Mouse (Mus musculus): ENCODE results near the gene Ndufa7. TPM values are rescaled to one million over a fixed set of nuclear protein-coding genes. Genes with fewer than 3 reads are reported as not detected.
A peak's percentile ranks its signal among the peaks of the same experiment; 100 is the strongest.
"Not testable (repeated sequence)": the region's sequence is repeated elsewhere in the genome, so short reads cannot be mapped to it uniquely, and the experiment has no call there.

The Ndufa7 gene
- polyA plus RNA-seq, 1 experiment = 197 TPM

DNA sequence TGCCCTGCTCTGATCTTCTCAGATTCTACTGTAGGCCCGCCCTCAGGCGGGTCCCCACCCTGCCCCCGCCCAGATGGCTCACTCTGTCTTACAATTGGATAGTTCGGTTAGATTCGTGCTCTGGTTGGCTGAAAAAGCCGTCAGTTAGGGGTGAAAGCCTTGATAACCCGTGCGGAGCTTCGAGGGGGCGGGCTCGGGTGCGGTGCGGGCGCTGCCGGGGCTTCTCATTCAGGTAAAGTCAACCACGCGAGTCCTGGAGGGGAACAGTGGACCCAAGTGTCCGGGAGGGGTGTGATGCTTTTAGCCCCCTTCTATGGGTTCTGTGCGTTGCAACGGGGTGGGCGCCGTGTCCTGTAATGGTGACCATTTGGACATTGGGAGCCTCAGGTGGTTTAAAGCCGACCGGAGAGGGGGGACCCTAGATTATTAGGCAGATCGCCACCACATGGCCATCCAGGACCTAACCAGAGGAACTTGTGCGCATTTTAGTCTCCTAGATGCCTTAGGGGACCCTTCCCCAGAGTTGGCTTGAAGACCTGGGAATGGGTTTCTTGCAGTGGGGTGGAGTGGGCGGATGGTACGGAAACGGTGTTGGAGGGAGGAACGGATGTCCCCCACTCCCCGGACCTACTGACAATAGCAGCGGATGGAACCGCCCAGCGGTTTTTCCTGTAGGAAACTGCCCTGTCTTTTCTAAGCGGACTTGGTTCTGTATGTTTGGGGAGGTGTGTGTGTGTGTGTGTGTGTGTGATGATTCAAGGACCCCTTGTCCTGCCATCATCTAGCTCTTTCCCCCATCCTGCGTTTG lies 13.8 kb upstream of the Ndufa7 start, which contains the start of gene Kank3:
Gene Kank3, plus strand, starts transcription at position 186 of the 808 bp plus-strand sequence.
- TF ChIP-seq POLR2A (IDR thresholded peaks at IDR 0.05; ENCODE audit: borderline replicate concordance, low read depth, low read length) (no peak), CTCF (IDR thresholded peaks at IDR 0.05; ENCODE audit: low read depth, low read length) (no peak)
- Histone ChIP-seq H3K27ac (ENCODE audit: insufficient read depth, low read depth, low read length) (no peak within 1 kb of the TSS), H3K4me1 (ENCODE audit: control insufficient read depth, insufficient read depth, low read length) (peaks cover 6% of the 10 kb centered on the region), H3K4me3 (ENCODE audit: insufficient read depth, low read length) (peak within 1 kb of the TSS; percentile 69)

DNA sequence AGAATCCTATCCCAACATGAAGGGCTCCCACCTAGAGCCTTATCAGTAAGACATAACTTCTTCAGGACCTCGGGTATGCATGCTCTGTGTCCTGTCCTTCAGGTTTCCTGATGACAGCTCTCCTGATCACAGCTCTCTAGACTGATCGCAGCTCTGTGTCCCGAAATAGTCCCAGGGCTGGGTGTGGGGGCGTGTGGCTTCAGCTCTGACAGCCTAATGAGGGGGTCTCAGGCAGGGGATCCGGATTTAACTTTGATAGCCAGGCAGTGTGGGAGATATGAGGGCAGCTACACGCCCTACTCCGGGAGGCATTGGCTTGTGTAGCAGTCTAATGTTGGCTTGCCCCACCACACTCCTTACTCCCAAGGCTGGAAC lies 13.2 kb upstream of the Ndufa7 start:
- TF ChIP-seq CTCF (IDR thresholded peaks at IDR 0.05; ENCODE audit: low read depth, low read length) = no peak
- TF ChIP-seq POLR2A (IDR thresholded peaks at IDR 0.05; ENCODE audit: borderline replicate concordance, low read depth, low read length) = no peak
- Histone ChIP-seq H3K4me1 (ENCODE audit: control insufficient read depth, insufficient read depth, low read length) (peaks cover 6% of the 10 kb centered on the region), H3K27ac (ENCODE audit: insufficient read depth, low read depth, low read length) (no peak overlapping the region), H3K4me3 (ENCODE audit: insufficient read depth, low read length) (peak overlapping the region; percentile 69)

DNA sequence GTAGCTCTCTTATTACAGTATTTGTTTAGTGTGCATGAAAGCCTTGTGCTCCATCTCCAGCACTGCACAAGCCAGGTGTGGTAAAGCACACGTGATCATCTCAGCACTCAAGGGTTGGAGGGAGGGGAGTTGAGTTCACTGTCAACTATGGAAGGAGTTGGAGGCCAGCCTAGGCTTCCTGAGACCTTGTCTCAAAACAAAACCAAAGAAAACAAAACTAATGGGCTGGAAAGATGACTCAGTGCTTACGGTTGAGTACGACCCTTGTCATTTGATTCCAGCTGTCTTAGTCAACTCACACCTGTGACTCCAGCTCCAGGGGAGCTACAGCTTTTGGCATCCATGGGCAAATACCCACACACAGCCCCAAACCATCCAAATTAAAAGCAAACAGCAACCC lies 11.9 kb upstream of the Ndufa7 start:
- TF ChIP-seq CTCF (IDR thresholded peaks at IDR 0.05; ENCODE audit: low read depth, low read length) (no peak), POLR2A (IDR thresholded peaks at IDR 0.05; ENCODE audit: borderline replicate concordance, low read depth, low read length) (no peak)
- Histone ChIP-seq H3K4me3 (ENCODE audit: insufficient read depth, low read length) (no peak overlapping the region), H3K4me1 (ENCODE audit: control insufficient read depth, insufficient read depth, low read length) (peaks cover 11% of the 10 kb centered on the region), H3K27ac (ENCODE audit: insufficient read depth, low read depth, low read length) (no peak overlapping the region)

- Histone ChIP-seq H3K27ac (ENCODE audit: insufficient read depth, low read depth, low read length) (no peak overlapping the region), H3K4me3 (ENCODE audit: insufficient read depth, low read length) (no peak overlapping the region), H3K4me1 (ENCODE audit: control insufficient read depth, insufficient read depth, low read length) (peaks cover 12% of the 10 kb centered on the region)
- no peak for TF ChIP-seq POLR2A (IDR thresholded peaks at IDR 0.05; ENCODE audit: borderline replicate concordance, low read depth, low read length)
- TF ChIP-seq CTCF (IDR thresholded peaks at IDR 0.05; ENCODE audit: low read depth, low read length) = no peak
Observed at GRCm38 (mm10) chr17:33812990-33813389, 11.4 kb upstream of the Ndufa7 start.

DNA sequence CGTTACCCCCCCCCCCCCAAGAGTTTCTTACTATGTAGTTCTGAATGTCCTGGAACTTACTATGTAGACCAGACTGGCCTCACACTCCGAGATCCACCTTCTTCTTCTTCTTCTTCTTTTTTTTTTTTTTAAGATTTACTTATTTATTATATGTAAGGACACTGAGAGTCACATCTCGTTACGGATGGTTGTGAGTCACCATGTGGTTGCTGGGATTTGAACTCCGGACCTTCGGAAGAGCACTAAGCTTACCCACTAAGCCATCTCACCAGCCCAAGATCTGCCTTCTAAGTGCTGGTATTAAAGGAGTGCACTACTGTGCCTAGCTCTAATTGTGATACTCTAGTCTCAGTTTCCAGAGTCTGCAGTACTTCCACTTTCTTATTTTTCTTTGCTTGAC lies 9.0 kb upstream of the Ndufa7 start:
- TF ChIP-seq CTCF (IDR thresholded peaks at IDR 0.05; ENCODE audit: low read depth, low read length) (no peak), POLR2A (IDR thresholded peaks at IDR 0.05; ENCODE audit: borderline replicate concordance, low read depth, low read length) (no peak)
- H3K4me3 ChIP-seq (ENCODE audit: insufficient read depth, low read length) = no peak overlapping the region
- peaks cover 18% of the 10 kb centered on the region for H3K4me1 ChIP-seq (ENCODE audit: control insufficient read depth, insufficient read depth, low read length)
- no peak overlapping the region for H3K27ac ChIP-seq (ENCODE audit: insufficient read depth, low read depth, low read length)

GRCm38 (mm10) chr17:33816612-33817011 lies 7.8 kb upstream of the Ndufa7 start:
- H3K4me3 ChIP-seq (ENCODE audit: insufficient read depth, low read length) = peak overlapping the region; percentile 79
- TF ChIP-seq POLR2A (IDR thresholded peaks at IDR 0.05; ENCODE audit: borderline replicate concordance, low read depth, low read length) (no peak), CTCF (IDR thresholded peaks at IDR 0.05; ENCODE audit: low read depth, low read length) (no peak)
- H3K4me1 ChIP-seq (ENCODE audit: control insufficient read depth, insufficient read depth, low read length) = peaks cover 18% of the 10 kb centered on the region
- H3K27ac ChIP-seq (ENCODE audit: insufficient read depth, low read depth, low read length) = peak overlapping the region; percentile 95

- Histone ChIP-seq H3K4me1 (ENCODE audit: control insufficient read depth, insufficient read depth, low read length) (peaks cover 26% of the 10 kb centered on the region), H3K4me3 (ENCODE audit: insufficient read depth, low read length) (peak overlapping the region; percentile 79), H3K27ac (ENCODE audit: insufficient read depth, low read depth, low read length) (peak overlapping the region; percentile 95)
- TF ChIP-seq CTCF (IDR thresholded peaks at IDR 0.05; ENCODE audit: low read depth, low read length) = no peak
- 0 out of 2 replicates have a peak, but pooled peaks have one; percentile 22 for TF ChIP-seq POLR2A (IDR thresholded peaks at IDR 0.05; ENCODE audit: borderline replicate concordance, low read depth, low read length)
Observed at GRCm38 (mm10) chr17:33817184-33817968, 7.0 kb upstream of the Ndufa7 start.

- Histone ChIP-seq H3K27ac (ENCODE audit: insufficient read depth, low read depth, low read length) (peak overlapping the region; percentile 81), H3K4me3 (ENCODE audit: insufficient read depth, low read length) (peak overlapping the region; percentile 63)
Observed at GRCm38 (mm10) chr17:33817969-33818643, 6.3 kb upstream of the Ndufa7 start.

GRCm38 (mm10) chr17:33822436-33822959 lies 1.9 kb upstream of the Ndufa7 start:
- no peak for TF ChIP-seq CTCF (IDR thresholded peaks at IDR 0.05; ENCODE audit: low read depth, low read length)
- no peak for TF ChIP-seq POLR2A (IDR thresholded peaks at IDR 0.05; ENCODE audit: borderline replicate concordance, low read depth, low read length)
- Histone ChIP-seq H3K27ac (ENCODE audit: insufficient read depth, low read depth, low read length) (no peak overlapping the region), H3K4me1 (ENCODE audit: control insufficient read depth, insufficient read depth, low read length) (peaks cover 26% of the 10 kb centered on the region), H3K4me3 (ENCODE audit: insufficient read depth, low read length) (peak overlapping the region; percentile 7; the same call in 1 of the 2 replicates)

More at GRCm38 (mm10) chr17:33817969-33818643, 6.3 kb upstream of the Ndufa7 start:
- TF ChIP-seq CTCF (IDR thresholded peaks at IDR 0.05; ENCODE audit: low read depth, low read length) (no peak), POLR2A (IDR thresholded peaks at IDR 0.05; ENCODE audit: borderline replicate concordance, low read depth, low read length) (no peak)
- H3K4me1 ChIP-seq (ENCODE audit: control insufficient read depth, insufficient read depth, low read length) = peaks cover 27% of the 10 kb centered on the region

GRCm38 (mm10) chr17:33823171-33823570 lies 1.2 kb upstream of the Ndufa7 start:
- peaks cover 23% of the 10 kb centered on the region for H3K4me1 ChIP-seq (ENCODE audit: control insufficient read depth, insufficient read depth, low read length)
- H3K27ac ChIP-seq (ENCODE audit: insufficient read depth, low read depth, low read length) = not testable (repeated sequence)
- H3K4me3 ChIP-seq (ENCODE audit: insufficient read depth, low read length) = peak overlapping the region; percentile 72

DNA sequence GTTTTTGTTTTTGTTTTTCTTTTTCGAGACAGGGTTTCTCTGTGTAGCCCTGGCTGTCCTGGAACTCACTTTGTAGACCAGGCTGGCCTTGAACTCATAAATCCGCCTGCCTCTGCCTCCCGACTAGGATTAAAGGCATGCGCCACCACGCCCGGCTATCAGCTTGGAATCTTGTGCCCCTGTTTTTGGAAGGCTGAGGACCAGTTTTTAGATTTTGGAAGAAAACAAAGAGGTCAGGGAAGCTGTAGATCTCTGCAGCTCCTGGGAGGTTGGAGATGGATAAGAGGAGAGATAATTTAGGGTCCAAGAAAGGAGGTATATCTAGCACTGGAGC lies 592 bp downstream of the Ndufa7 start:
- Histone ChIP-seq H3K27ac (ENCODE audit: insufficient read depth, low read depth, low read length) (peak overlapping the region; percentile 86), H3K4me3 (ENCODE audit: insufficient read depth, low read length) (peak overlapping the region; percentile 72), H3K4me1 (ENCODE audit: control insufficient read depth, insufficient read depth, low read length) (peaks cover 15% of the 10 kb centered on the region)
